Mouse (Mus musculus): Measurements from ENCODE around the gene Irak3. TPM values are rescaled to one million over a fixed set of nuclear protein-coding genes. Genes with fewer than 3 reads are reported as not detected.

Gene Irak3
- polyA plus RNA-seq (2014; fragmentation: Nextera tagmentation; extraction: Ambion mirVana): 0.32 and 0.71 TPM in 2 replicates

GRCm38 (mm10) chr10:120201961-120202402, at the start of gene Irak3:
Gene Irak3 (minus strand): TSS chr10:120202130.
- H3K9ac ChIP-seq (replicated peaks; ENCODE audit: low read depth, low read length): 0 out of 2 replicates have a peak within 1 kb of the TSS, but pooled peaks have one; percentile 30
- H3K27ac ChIP-seq (ENCODE audit: low read depth, low read length): no peak within 1 kb of the TSS
- H3K9me3 ChIP-seq (ENCODE audit: control insufficient read depth, low read length): no peaks in the 10 kb centered on the region
- H3K27me3 ChIP-seq (ENCODE audit: control insufficient read depth, insufficient read depth, low read length): peaks cover 3% of the 10 kb centered on the region; the same call in 1 of the 2 replicates
- H3K4me1 ChIP-seq (ENCODE audit: control insufficient read depth, insufficient read depth, low read length): peaks cover 6% of the 10 kb centered on the region; the same call in 1 of the 2 replicates
- H3K4me3 ChIP-seq (ENCODE audit: low read depth, low read length): peak within 1 kb of the TSS; percentile 38
- H3K4me2 ChIP-seq (ENCODE audit: low read depth, low read length): peak within 1 kb of the TSS; percentile 57
- no peaks in the 10 kb centered on the region for H3K36me3 ChIP-seq (ENCODE audit: control insufficient read depth, insufficient read depth, low read length)
- WGBS: 1% methylated on average over 13 of the region's 13 CpGs
- peak; percentile 38; the same call in 1 of the 2 replicates for ATAC-seq (ENCODE audit: low read depth)

DNA sequence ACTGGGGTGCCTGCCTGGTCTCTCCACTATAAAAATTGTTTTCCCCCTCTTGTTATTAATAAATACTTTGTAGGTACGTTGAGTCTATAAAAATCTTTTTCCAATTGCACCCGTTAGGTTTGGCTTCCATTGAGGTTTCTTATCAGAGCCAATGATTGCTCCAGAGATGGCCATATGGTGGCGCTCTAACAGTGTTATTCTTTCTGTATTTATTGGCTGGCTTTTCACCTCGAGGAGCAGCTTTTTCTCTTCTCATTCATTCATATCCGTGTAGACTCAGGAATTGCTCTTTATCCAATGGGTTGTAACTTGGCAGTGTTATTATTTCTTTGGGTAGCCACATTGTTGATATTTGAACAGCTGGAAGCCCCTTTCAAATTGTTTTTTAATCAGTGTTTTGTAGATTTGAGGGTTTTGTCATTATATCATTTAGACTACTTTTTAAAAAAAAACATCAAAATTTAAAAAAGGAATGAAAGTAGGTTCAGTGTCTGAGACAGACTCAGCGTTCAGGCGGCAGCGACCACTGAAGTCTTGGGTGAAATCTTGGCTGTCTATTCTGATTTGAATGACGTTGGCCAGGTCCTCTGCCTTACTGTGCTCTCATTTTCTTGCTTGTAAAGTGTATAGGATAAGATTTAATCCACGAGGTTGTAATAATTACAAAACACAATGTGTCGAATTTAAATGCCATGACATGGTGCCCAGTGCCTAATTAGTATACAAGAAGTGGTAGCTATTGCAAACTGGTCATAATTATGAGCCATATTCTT, 49.2 kb upstream of the Irak3 start:
- Histone ChIP-seq H3K4me3 (ENCODE audit: low read depth, low read length) (no peak overlapping the region), H3K9me3 (ENCODE audit: control insufficient read depth, low read length) (no peaks in the 10 kb centered on the region), H3K27me3 (ENCODE audit: control insufficient read depth, insufficient read depth, low read length) (no peaks in the 10 kb centered on the region), H3K27ac (ENCODE audit: low read depth, low read length) (no peak overlapping the region), H3K4me1 (ENCODE audit: control insufficient read depth, insufficient read depth, low read length) (0 out of 2 replicates have a peak, but pooled peaks cover 5% of the 10 kb centered on the region), H3K9ac (replicated peaks; ENCODE audit: low read depth, low read length) (no peak overlapping the region), H3K36me3 (ENCODE audit: control insufficient read depth, insufficient read depth, low read length) (no peaks in the 10 kb centered on the region), H3K4me2 (ENCODE audit: low read depth, low read length) (no peak overlapping the region)
- 62% methylated on average over 11 of the region's 11 CpGs for WGBS
- no peak for ATAC-seq (ENCODE audit: low read depth)

GRCm38 (mm10) chr10:120246994-120247750, 45.2 kb upstream of the Irak3 start:
- WGBS: 17% methylated on average over 9 of the region's 9 CpGs
- no peak overlapping the region for H3K4me2 ChIP-seq (ENCODE audit: low read depth, low read length)
- H3K27ac ChIP-seq (ENCODE audit: low read depth, low read length): no peak overlapping the region
- H3K4me3 ChIP-seq (ENCODE audit: low read depth, low read length): no peak overlapping the region
- H3K27me3 ChIP-seq (ENCODE audit: control insufficient read depth, insufficient read depth, low read length): no peaks in the 10 kb centered on the region
- H3K9me3 ChIP-seq (ENCODE audit: control insufficient read depth, low read length): no peaks in the 10 kb centered on the region
- 0 out of 2 replicates have a peak, but pooled peaks cover 3% of the 10 kb centered on the region for H3K4me1 ChIP-seq (ENCODE audit: control insufficient read depth, insufficient read depth, low read length)
- no peak overlapping the region for H3K9ac ChIP-seq (replicated peaks; ENCODE audit: low read depth, low read length)
- no peak for ATAC-seq (ENCODE audit: low read depth)
- H3K36me3 ChIP-seq (ENCODE audit: control insufficient read depth, insufficient read depth, low read length): no peaks in the 10 kb centered on the region

DNA sequence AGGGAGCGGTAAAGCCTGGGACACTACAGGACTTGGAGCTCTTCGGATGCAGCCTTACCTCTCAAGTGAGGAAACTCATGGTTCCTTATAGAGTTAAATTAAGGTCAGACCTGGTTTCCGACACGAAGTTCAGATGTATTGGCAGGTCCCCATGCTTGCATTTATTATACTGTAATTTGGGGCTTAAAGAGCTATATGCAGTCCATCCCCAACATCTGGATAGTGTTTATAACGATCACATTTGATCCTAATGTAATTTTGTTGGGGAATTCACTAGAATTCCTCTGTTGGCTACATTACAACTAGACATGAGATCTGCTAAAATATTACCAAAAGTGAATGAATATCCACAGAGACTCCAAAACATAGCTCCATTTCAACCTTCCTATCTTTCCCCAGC, 43.8 kb upstream of the Irak3 start:
- Histone ChIP-seq H3K4me1 (ENCODE audit: control insufficient read depth, insufficient read depth, low read length) (0 out of 2 replicates have a peak, but pooled peaks cover 3% of the 10 kb centered on the region), H3K9me3 (ENCODE audit: control insufficient read depth, low read length) (no peaks in the 10 kb centered on the region), H3K9ac (replicated peaks; ENCODE audit: low read depth, low read length) (no peak overlapping the region), H3K4me3 (ENCODE audit: low read depth, low read length) (no peak overlapping the region), H3K27me3 (ENCODE audit: control insufficient read depth, insufficient read depth, low read length) (no peaks in the 10 kb centered on the region), H3K4me2 (ENCODE audit: low read depth, low read length) (no peak overlapping the region), H3K36me3 (ENCODE audit: control insufficient read depth, insufficient read depth, low read length) (no peaks in the 10 kb centered on the region), H3K27ac (ENCODE audit: low read depth, low read length) (no peak overlapping the region)
- 87% methylated on average over 5 of the region's 5 CpGs for WGBS
- ATAC-seq (ENCODE audit: low read depth): no peak

DNA sequence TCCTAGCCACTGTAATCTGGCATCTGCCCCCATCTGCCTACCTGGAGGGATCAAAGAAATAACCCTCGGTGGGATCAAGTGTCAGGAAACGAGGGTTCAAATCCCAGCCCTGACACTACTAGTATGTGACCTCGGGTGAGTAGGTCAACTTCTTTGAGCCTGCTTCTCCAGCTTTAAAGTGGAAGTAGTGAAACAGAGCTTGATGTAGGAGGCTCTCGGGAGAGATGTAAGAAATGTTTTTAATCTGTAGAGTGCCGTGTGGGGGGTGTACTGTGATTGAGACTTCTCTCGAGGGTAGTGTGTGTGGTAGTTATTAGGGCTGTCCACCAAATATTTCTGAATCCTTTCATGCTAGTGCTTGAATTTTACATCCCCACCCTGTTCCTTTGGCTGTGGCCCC, 40.5 kb upstream of the Irak3 start:
- WGBS: 78% methylated on average over 6 of the region's 6 CpGs
- H3K4me2 ChIP-seq (ENCODE audit: low read depth, low read length): no peak overlapping the region

GRCm38 (mm10) chr10:120239476-120239875, 37.5 kb upstream of the Irak3 start:
- Histone ChIP-seq H3K9me3 (ENCODE audit: control insufficient read depth, low read length) (no peaks in the 10 kb centered on the region), H3K27ac (ENCODE audit: low read depth, low read length) (no peak overlapping the region), H3K27me3 (ENCODE audit: control insufficient read depth, insufficient read depth, low read length) (no peaks in the 10 kb centered on the region), H3K4me3 (ENCODE audit: low read depth, low read length) (no peak overlapping the region), H3K9ac (replicated peaks; ENCODE audit: low read depth, low read length) (no peak overlapping the region), H3K4me1 (ENCODE audit: control insufficient read depth, insufficient read depth, low read length) (no peaks in the 10 kb centered on the region), H3K36me3 (ENCODE audit: control insufficient read depth, insufficient read depth, low read length) (no peaks in the 10 kb centered on the region), H3K4me2 (ENCODE audit: low read depth, low read length) (no peak overlapping the region)
- WGBS: 67% methylated on average over 6 of the region's 6 CpGs
- ATAC-seq (ENCODE audit: low read depth): no peak

More for the DNA sequence above, 40.5 kb upstream of the Irak3 start:
- ATAC-seq (ENCODE audit: low read depth): no peak
- H3K4me3 ChIP-seq (ENCODE audit: low read depth, low read length): no peak overlapping the region
- H3K4me1 ChIP-seq (ENCODE audit: control insufficient read depth, insufficient read depth, low read length): 0 out of 2 replicates have a peak, but pooled peaks cover 3% of the 10 kb centered on the region
- H3K27me3 ChIP-seq (ENCODE audit: control insufficient read depth, insufficient read depth, low read length): no peaks in the 10 kb centered on the region
- H3K9ac ChIP-seq (replicated peaks; ENCODE audit: low read depth, low read length): no peak overlapping the region
- no peaks in the 10 kb centered on the region for H3K9me3 ChIP-seq (ENCODE audit: control insufficient read depth, low read length)
- H3K36me3 ChIP-seq (ENCODE audit: control insufficient read depth, insufficient read depth, low read length): no peaks in the 10 kb centered on the region
- no peak overlapping the region for H3K27ac ChIP-seq (ENCODE audit: low read depth, low read length)

- Histone ChIP-seq H3K4me2 (ENCODE audit: low read depth, low read length) (no peak overlapping the region), H3K27me3 (ENCODE audit: control insufficient read depth, insufficient read depth, low read length) (no peaks in the 10 kb centered on the region), H3K4me3 (ENCODE audit: low read depth, low read length) (no peak overlapping the region), H3K9ac (replicated peaks; ENCODE audit: low read depth, low read length) (no peak overlapping the region), H3K36me3 (ENCODE audit: control insufficient read depth, insufficient read depth, low read length) (no peaks in the 10 kb centered on the region), H3K4me1 (ENCODE audit: control insufficient read depth, insufficient read depth, low read length) (no peaks in the 10 kb centered on the region), H3K27ac (ENCODE audit: low read depth, low read length) (no peak overlapping the region), H3K9me3 (ENCODE audit: control insufficient read depth, low read length) (no peaks in the 10 kb centered on the region)
- WGBS: 93% methylated on average over 8 of the region's 8 CpGs
- no peak for ATAC-seq (ENCODE audit: low read depth)
Observed at GRCm38 (mm10) chr10:120238241-120238640, 36.3 kb upstream of the Irak3 start.

DNA sequence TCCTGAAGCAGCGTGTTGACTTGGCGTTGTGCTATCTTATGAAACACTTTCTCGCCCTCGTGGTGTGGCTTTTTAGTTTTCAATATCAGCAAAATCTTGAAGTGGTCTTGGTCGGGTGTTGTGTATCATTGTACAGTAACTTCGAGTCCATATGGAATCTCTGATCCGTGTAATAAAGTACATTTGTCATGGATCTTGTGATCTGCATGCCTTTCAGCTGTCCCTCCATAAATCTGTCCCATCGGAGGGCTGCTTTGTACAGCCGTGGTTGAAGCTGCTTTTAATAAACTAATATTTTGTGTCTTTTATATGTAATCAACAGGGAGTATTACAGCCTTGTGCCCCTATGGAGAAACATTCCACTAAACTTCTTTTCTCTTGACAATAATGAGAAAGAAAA, 34.9 kb upstream of the Irak3 start:
- Histone ChIP-seq H3K36me3 (ENCODE audit: control insufficient read depth, insufficient read depth, low read length) (no peaks in the 10 kb centered on the region), H3K27me3 (ENCODE audit: control insufficient read depth, insufficient read depth, low read length) (no peaks in the 10 kb centered on the region), H3K4me3 (ENCODE audit: low read depth, low read length) (no peak overlapping the region), H3K4me2 (ENCODE audit: low read depth, low read length) (no peak overlapping the region), H3K9me3 (ENCODE audit: control insufficient read depth, low read length) (no peaks in the 10 kb centered on the region), H3K9ac (replicated peaks; ENCODE audit: low read depth, low read length) (no peak overlapping the region), H3K27ac (ENCODE audit: low read depth, low read length) (no peak overlapping the region), H3K4me1 (ENCODE audit: control insufficient read depth, insufficient read depth, low read length) (no peaks in the 10 kb centered on the region)
- no peak for ATAC-seq (ENCODE audit: low read depth)
- 52% methylated on average over 9 of the region's 9 CpGs for WGBS

All from neural tube, embryonic 14.5 days (tissue).